Mouse (Mus musculus) forebrain, embryonic 12.5 days (tissue): ENCODE measurements at regions not wholly inside any gene's neighbourhood (a gene's known extent, or its start where the extent isn't known, plus 50 kb on each side); places are given as distances from the start of the nearest gene placed in this dataset.

Experiments
- ATAC-seq: fragments of 200-750 bp; cut with Nextera tagmentation; 2 replicates; pipeline ENCODE4 v1.8.0; 2017; ENCODE audit warnings: moderate TSS enrichment; ENCODE audit not compliant: low FRiP score
- H3K27ac ChIP-seq: fragments of 300-500 bp; sonication (generic); 2 replicates; pipeline ENCODE4 v1.5.1; 2016; ENCODE audit warnings: mild to moderate bottlenecking
- H3K27me3 ChIP-seq: fragments of 300-500 bp; sonication (generic); 2 replicates; pipeline ENCODE4 v1.6.1; 2016; ENCODE audit warnings: mild to moderate bottlenecking
- H3K36me3 ChIP-seq: fragments of 300-500 bp; sonication (generic); replicated peaks from 2 replicates; pipeline ENCODE4 v1.6.1; 2016; ENCODE audit warnings: mild to moderate bottlenecking
- H3K4me1 ChIP-seq: fragments of 300-500 bp; sonication (generic); 2 replicates; pipeline ENCODE4 v1.6.1; 2016
- H3K4me2 ChIP-seq: fragments of 300-500 bp; sonication (generic); 2 replicates; pipeline ENCODE4 v1.6.1; 2016; ENCODE audit warnings: mild to moderate bottlenecking, moderate library complexity
- H3K4me3 ChIP-seq: fragments of 300-500 bp; sonication (generic); replicated peaks from 2 replicates; pipeline ENCODE4 v1.5.1; 2016; ENCODE audit warnings: mild to moderate bottlenecking
- H3K9ac ChIP-seq: fragments of 300-500 bp; sonication (generic); 2 replicates; pipeline ENCODE4 v1.6.1; 2016; ENCODE audit warnings: mild to moderate bottlenecking
- H3K9me3 ChIP-seq: fragments of 300-500 bp; sonication (generic); 2 replicates; pipeline ENCODE4 v1.6.1; 2016
- WGBS: fragments of 180-500 bp; shearing (Covaris S2); methylation state at CpG from one replicate; pipeline ENCODE4 v1.1.7; 2016; 5-methylcytosine and 5-hydroxymethylcytosine counted together

DNA sequence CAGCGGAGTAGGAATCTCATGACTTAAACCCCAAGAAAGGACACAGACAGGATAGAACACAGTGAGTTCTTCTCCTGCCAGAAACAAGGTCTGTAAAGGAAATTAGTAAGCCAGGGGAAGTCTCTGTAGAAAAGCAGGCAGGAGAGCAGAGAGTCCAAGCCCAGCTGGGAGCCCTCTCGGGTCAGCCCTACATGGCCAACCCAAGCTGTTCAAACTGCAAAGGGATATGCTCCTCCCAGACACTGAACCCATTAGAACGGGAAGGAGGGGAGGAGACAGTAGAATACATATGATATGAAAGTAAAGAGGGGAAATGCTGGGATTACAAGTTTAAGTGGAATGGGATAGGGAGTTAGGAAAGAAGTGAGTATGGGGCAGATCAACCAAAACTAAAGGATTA lies 75.7 kb upstream of the Cop1 start:
- H3K4me3 ChIP-seq: no peak overlapping the region
- no peaks in the 10 kb centered on the region for H3K9me3 ChIP-seq
- no peak for ATAC-seq
- H3K9ac ChIP-seq: no peak overlapping the region
- 79% methylated on average over 3 of the region's 3 CpGs for WGBS
- H3K4me2 ChIP-seq: no peak overlapping the region
- no peak overlapping the region for H3K27ac ChIP-seq
- no peaks in the 10 kb centered on the region for H3K4me1 ChIP-seq
- H3K27me3 ChIP-seq: no peaks in the 10 kb centered on the region
- no peaks in the 10 kb centered on the region for H3K36me3 ChIP-seq

DNA sequence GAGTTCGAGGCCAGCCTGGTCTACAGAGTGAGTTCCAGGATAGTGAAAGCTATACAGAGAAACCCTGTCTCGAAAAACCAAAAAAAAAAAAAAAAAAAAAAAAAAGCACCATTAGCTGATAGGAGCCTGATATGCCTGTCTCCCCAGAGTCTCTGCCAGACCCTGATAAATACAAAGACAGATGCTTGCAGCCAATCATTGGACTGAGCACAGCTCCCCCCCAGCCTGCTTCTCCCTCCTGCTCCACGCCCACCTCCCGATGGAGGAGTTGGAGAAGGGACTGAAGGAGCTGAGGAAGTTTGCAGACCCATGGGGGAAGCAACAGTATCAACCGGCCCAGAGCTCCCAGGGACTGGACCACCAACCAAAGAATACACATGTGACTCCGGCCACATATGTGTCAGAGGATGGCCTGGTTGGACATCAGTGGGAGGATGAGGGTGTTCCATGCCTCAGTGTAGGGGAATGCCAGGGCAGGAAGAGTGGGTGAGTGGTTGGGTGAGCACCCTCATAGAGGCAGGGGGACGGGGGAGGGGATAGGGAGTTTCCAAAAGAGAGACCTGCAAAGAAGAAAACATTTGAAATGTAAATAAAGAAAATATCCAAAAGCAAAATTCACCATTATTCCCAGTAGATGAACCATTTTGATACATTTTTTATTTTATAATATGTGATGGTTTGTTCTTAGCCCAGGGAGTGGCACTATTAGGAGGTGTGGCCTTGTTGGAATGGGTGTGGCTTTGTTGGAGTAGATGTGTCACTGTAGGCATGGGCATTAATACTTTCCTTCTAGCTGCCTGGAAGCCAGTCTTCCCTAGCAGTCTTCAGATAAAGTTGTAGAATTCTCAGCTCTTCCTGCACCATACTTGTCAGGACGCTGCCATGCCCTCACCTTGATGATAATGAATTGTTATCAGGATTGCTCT lies 71.8 kb upstream of the Cop1 start:
- H3K4me1 ChIP-seq: no peaks in the 10 kb centered on the region
- 83% methylated on average over 8 of the region's 8 CpGs for WGBS
- H3K36me3 ChIP-seq: no peaks in the 10 kb centered on the region
- H3K9me3 ChIP-seq: no peaks in the 10 kb centered on the region
- H3K4me2 ChIP-seq: no peak overlapping the region
- H3K27ac ChIP-seq: no peak overlapping the region
- no peak overlapping the region for H3K9ac ChIP-seq
- no peak for ATAC-seq
- H3K4me3 ChIP-seq: no peak overlapping the region
- no peaks in the 10 kb centered on the region for H3K27me3 ChIP-seq

DNA sequence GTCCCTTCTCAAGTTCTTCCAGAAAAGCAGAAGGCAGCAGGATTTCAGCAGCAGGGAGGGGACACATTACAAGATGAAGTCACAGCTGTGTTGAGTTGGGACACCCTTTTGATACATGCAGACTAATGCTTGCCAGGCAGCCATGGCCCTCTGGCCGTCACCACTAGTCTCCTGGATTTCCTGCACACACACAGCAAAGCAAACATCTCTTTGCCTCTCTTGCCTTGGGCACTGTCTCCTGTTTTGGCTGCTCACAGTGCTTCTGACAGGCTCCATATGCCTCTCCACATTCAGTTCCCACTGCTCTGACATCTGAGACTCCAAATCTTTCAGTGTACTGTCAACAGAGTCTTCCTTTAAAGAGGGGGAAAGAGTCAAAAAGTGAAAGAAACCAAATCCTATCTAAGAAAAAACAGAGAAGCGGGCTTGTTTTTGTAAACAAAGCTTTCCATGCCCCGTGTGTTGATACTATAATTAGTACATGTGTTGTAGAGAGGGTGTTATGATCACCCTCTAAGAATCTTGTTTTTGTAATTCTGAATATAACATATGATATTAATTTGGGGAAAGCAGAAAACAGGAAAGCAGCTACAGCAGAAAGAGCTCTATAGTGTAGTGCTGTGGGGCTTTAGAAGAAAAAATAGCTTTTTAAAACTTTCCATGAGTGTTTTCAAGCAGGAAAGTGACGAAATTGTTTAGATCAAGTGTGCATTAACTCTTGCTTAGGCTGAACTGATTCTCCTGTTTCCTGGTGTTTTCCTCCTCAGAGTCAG lies 68.8 kb upstream of the Cop1 start:
- no peak overlapping the region for H3K27ac ChIP-seq
- no peaks in the 10 kb centered on the region for H3K36me3 ChIP-seq
- H3K9ac ChIP-seq: no peak overlapping the region
- H3K4me1 ChIP-seq: no peaks in the 10 kb centered on the region
- no peak overlapping the region for H3K4me2 ChIP-seq
- no peak for ATAC-seq
- H3K9me3 ChIP-seq: no peaks in the 10 kb centered on the region
- no peak overlapping the region for H3K4me3 ChIP-seq
- WGBS: 58% methylated on average over 4 of the region's 4 CpGs
- H3K27me3 ChIP-seq: no peaks in the 10 kb centered on the region

DNA sequence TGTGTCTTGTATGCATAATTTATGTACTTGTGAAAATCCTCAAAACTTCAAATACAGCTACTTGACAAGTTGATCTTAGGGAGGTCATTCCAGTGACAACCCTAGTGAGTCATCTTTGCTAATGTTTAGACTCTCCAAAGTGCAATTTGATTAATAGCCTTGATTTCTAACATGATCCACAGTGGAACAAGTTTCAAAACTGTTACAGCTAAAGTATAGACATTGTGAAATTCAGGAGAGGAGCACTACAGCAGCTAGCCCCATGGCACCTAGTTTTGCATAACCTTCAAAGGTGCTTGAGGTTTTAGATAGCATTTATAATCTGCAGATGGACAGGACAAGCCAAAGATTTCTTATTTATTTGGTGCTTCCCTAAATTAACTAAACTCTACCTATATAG lies 50.1 kb upstream of the Cop1 start:
- peaks cover 4% of the 10 kb centered on the region; the same call in 1 of the 2 replicates for H3K4me1 ChIP-seq
- no peak for ATAC-seq

More for the DNA sequence above, 50.1 kb upstream of the Cop1 start:
- Histone ChIP-seq H3K36me3 (no peaks in the 10 kb centered on the region), H3K4me3 (no peak overlapping the region), H3K27me3 (no peaks in the 10 kb centered on the region), H3K27ac (no peak overlapping the region), H3K9me3 (no peaks in the 10 kb centered on the region), H3K9ac (no peak overlapping the region), H3K4me2 (no peak overlapping the region)
